Mouse (Mus musculus) kidney, embryonic 16.5 days (tissue): ENCODE results near the gene Arl6ip1. TPM values are rescaled to one million over a fixed set of nuclear protein-coding genes. Genes with fewer than 3 reads are reported as not detected.

Experiments used
- ATAC-seq: fragments of 200-750 bp; cut with Nextera tagmentation; 2 replicates; pipeline ENCODE4 v1.8.0; 2017; ENCODE audit warnings: moderate TSS enrichment; ENCODE audit not compliant: low FRiP score, low TSS enrichment
- H3K27ac ChIP-seq: fragments of 300-500 bp; sonication (generic); 2 replicates; pipeline ENCODE4 v1.5.1; 2014; ENCODE audit warnings: low read length
- H3K27me3 ChIP-seq: fragments of 300-500 bp; sonication (generic); 2 replicates; pipeline ENCODE4 v1.6.1; 2014; ENCODE audit warnings: low read length, control low read depth, mixed read lengths; ENCODE audit not compliant: insufficient read depth
- H3K36me3 ChIP-seq: fragments of 300-500 bp; sonication (generic); 2 replicates; pipeline ENCODE4 v1.6.1; 2014; ENCODE audit warnings: low read length, control low read depth, mixed read lengths; ENCODE audit not compliant: insufficient read depth
- H3K4me1 ChIP-seq: fragments of 300-500 bp; sonication (generic); 2 replicates; pipeline ENCODE4 v1.6.1; 2014; ENCODE audit warnings: low read length, control low read depth, mixed read lengths; ENCODE audit not compliant: insufficient read depth
- H3K4me2 ChIP-seq: fragments of 300-500 bp; sonication (generic); replicated peaks from 2 replicates; pipeline ENCODE4 v1.6.1; 2014; ENCODE audit warnings: low read depth, low read length
- H3K4me3 ChIP-seq: fragments of 300-500 bp; sonication (generic); 2 replicates; pipeline ENCODE4 v1.5.1; 2014; ENCODE audit warnings: mild to moderate bottlenecking, low read length
- H3K9ac ChIP-seq: fragments of 300-500 bp; sonication (generic); replicated peaks from 2 replicates; pipeline ENCODE4 v1.6.1; 2014; ENCODE audit warnings: low read length
- H3K9me3 ChIP-seq: fragments of 300-500 bp; sonication (generic); 2 replicates; pipeline ENCODE4 v1.6.1; 2016; ENCODE audit warnings: low read length, control low read depth
- WGBS: fragments of 180-500 bp; shearing (Covaris S2); extraction: QIAGEN DNeasy Blood & Tissue Kit; methylation state at CpG from one replicate; pipeline ENCODE4 v1.1.7; 2014; 5-methylcytosine and 5-hydroxymethylcytosine counted together
- polyA plus RNA-seq: library from polyadenylated mRNA; unstranded; fragments of >200 nt; fragmentation: Nextera tagmentation; extraction: Ambion mirVana; gene quantifications from 2 replicates; pipeline ENCODE4 v1.2.1, GENCODE M21; 2015

The Arl6ip1 gene
- polyA plus RNA-seq, 1 experiment from 2014 or later, result 405 TPM

- H3K4me1 ChIP-seq, result peaks cover 2% of the 10 kb centered on the region; the same call in 1 of the 2 replicates
- no peak overlapping the region for H3K9ac ChIP-seq
- no peak overlapping the region for H3K4me3 ChIP-seq
- 44% methylated on average over 5 of the region's 5 CpGs for WGBS
- H3K36me3 ChIP-seq, result peaks cover 42% of the 10 kb centered on the region
- no peaks in the 10 kb centered on the region for H3K27me3 ChIP-seq
- ATAC-seq, result peak; percentile 21; the same call in 1 of the 2 replicates
- H3K9me3 ChIP-seq, result no peaks in the 10 kb centered on the region
- H3K4me2 ChIP-seq, result no peak overlapping the region
- no peak overlapping the region for H3K27ac ChIP-seq
Measured at GRCm38 (mm10) chr7:118103462-118104379, 25.7 kb downstream of the Arl6ip1 start.

- H3K27me3 ChIP-seq, result no peaks in the 10 kb centered on the region
- peaks cover 33% of the 10 kb centered on the region for H3K36me3 ChIP-seq
- H3K27ac ChIP-seq, result no peak overlapping the region
- H3K4me2 ChIP-seq, result no peak overlapping the region
- peaks cover 2% of the 10 kb centered on the region; the same call in 1 of the 2 replicates for H3K4me1 ChIP-seq
- H3K4me3 ChIP-seq, result no peak overlapping the region
- H3K9ac ChIP-seq, result no peak overlapping the region
- 39% methylated on average over 4 of the region's 4 CpGs for WGBS
- peak; percentile 74 for ATAC-seq
- no peaks in the 10 kb centered on the region for H3K9me3 ChIP-seq
Measured at GRCm38 (mm10) chr7:118102678-118103461, 26.6 kb downstream of the Arl6ip1 start.

- no peak overlapping the region for H3K9ac ChIP-seq
- peaks cover 27% of the 10 kb centered on the region for H3K36me3 ChIP-seq
- no peak overlapping the region for H3K4me2 ChIP-seq
- ATAC-seq, result no peak
- H3K9me3 ChIP-seq, result no peaks in the 10 kb centered on the region
- no peaks in the 10 kb centered on the region for H3K27me3 ChIP-seq
- peaks cover 2% of the 10 kb centered on the region; the same call in 1 of the 2 replicates for H3K4me1 ChIP-seq
- 46% methylated on average over 4 of the region's 4 CpGs for WGBS
- H3K4me3 ChIP-seq, result no peak overlapping the region
- H3K27ac ChIP-seq, result no peak overlapping the region
Measured at GRCm38 (mm10) chr7:118102231-118102630, 27.2 kb downstream of the Arl6ip1 start.

- no peaks in the 10 kb centered on the region for H3K9me3 ChIP-seq
- ATAC-seq, result no peak
- no peak overlapping the region for H3K9ac ChIP-seq
- H3K27me3 ChIP-seq, result no peaks in the 10 kb centered on the region
- H3K4me1 ChIP-seq, result no peaks in the 10 kb centered on the region
- no peak overlapping the region for H3K4me2 ChIP-seq
- WGBS, result 72% methylated on average over 7 of the region's 7 CpGs
- H3K27ac ChIP-seq, result no peak overlapping the region
- H3K36me3 ChIP-seq, result no peaks in the 10 kb centered on the region
- no peak overlapping the region for H3K4me3 ChIP-seq
Measured at GRCm38 (mm10) chr7:118097615-118098014, 31.8 kb downstream of the Arl6ip1 start.

GRCm38 (mm10) chr7:118079987-118080386, 49.5 kb downstream of the Arl6ip1 start:
- no peak overlapping the region for H3K27ac ChIP-seq
- no peaks in the 10 kb centered on the region for H3K36me3 ChIP-seq
- H3K4me3 ChIP-seq, result no peak overlapping the region
- no peaks in the 10 kb centered on the region for H3K9me3 ChIP-seq
- H3K9ac ChIP-seq, result no peak overlapping the region
- H3K4me2 ChIP-seq, result no peak overlapping the region
- no peaks in the 10 kb centered on the region for H3K27me3 ChIP-seq
- 84% methylated on average over 4 of the region's 4 CpGs for WGBS
- H3K4me1 ChIP-seq, result no peaks in the 10 kb centered on the region
- ATAC-seq, result no peak

GRCm38 (mm10) chr7:118079097-118079496, 50.4 kb downstream of the Arl6ip1 start:
- no peaks in the 10 kb centered on the region for H3K9me3 ChIP-seq
- no peak overlapping the region for H3K4me3 ChIP-seq
- WGBS, result 90% methylated on average over 5 of the region's 5 CpGs
- H3K4me1 ChIP-seq, result no peaks in the 10 kb centered on the region
- H3K9ac ChIP-seq, result no peak overlapping the region
- no peaks in the 10 kb centered on the region for H3K27me3 ChIP-seq
- no peak for ATAC-seq
- H3K36me3 ChIP-seq, result no peaks in the 10 kb centered on the region
- no peak overlapping the region for H3K27ac ChIP-seq
- H3K4me2 ChIP-seq, result no peak overlapping the region

Other genes with a start within 250 kb of the Arl6ip1 start
- gene Rps15a, start 13.5 kb downstream of the Arl6ip1 start, polyA plus RNA-seq, result 655 and 667 TPM in 2 replicates
- 11.7 and 15.2 TPM in 2 replicates for gene Smg1, start 114.0 kb upstream of the Arl6ip1 start, polyA plus RNA-seq